Mouse (Mus musculus): ENCODE results near the gene Pate2.

GRCm38 (mm10) chr9:35691924-35692323, 121.8 kb downstream of the Pate2 start:
- TF ChIP-seq POLR2A (IDR thresholded peaks at IDR 0.05; ENCODE audit: insufficient read depth, low read depth, low read length) (no peak), CTCF (IDR thresholded peaks at IDR 0.05) (no peak)

All from heart, adult 2 months (tissue).